Mouse (Mus musculus) heart, embryonic 12.5 days (tissue): ENCODE measurements around the gene 4930518I15Rik. TPM values are rescaled to one million over a fixed set of nuclear protein-coding genes. Genes with fewer than 3 reads are reported as not detected.
A peak's percentile ranks its signal among the peaks of the same experiment; 100 is the strongest.
"Not testable (repeated sequence)": the region's sequence is repeated elsewhere in the genome, so short reads cannot be mapped to it uniquely, and the experiment has no call there.

Experiments
- ATAC-seq: fragments of 200-750 bp; cut with Nextera tagmentation; 2 replicates; pipeline ENCODE4 v1.8.0; 2017; ENCODE audit warnings: moderate TSS enrichment, moderate library complexity; ENCODE audit not compliant: insufficient number of reproducible peaks, low FRiP score
- H3K27ac ChIP-seq: fragments of 300-500 bp; sonication (generic); 2 replicates; pipeline ENCODE4 v1.5.1; 2016; ENCODE audit warnings: mild to moderate bottlenecking, moderate library complexity; ENCODE audit not compliant: poor library complexity, severe bottlenecking
- H3K27me3 ChIP-seq: fragments of 300-500 bp; sonication (generic); replicated peaks from 2 replicates; pipeline ENCODE4 v1.6.1; 2016; ENCODE audit warnings: mild to moderate bottlenecking, moderate library complexity
- H3K36me3 ChIP-seq: fragments of 300-500 bp; sonication (generic); 2 replicates; pipeline ENCODE4 v1.6.1; 2016; ENCODE audit warnings: mild to moderate bottlenecking, moderate library complexity
- H3K4me1 ChIP-seq: fragments of 300-500 bp; sonication (generic); replicated peaks from 2 replicates; pipeline ENCODE4 v1.6.1; 2016; ENCODE audit warnings: mild to moderate bottlenecking
- H3K4me2 ChIP-seq: fragments of 300-500 bp; sonication (generic); 2 replicates; pipeline ENCODE4 v1.6.1; 2016; ENCODE audit warnings: mild to moderate bottlenecking, moderate library complexity
- H3K4me3 ChIP-seq: fragments of 300-500 bp; sonication (generic); 2 replicates; pipeline ENCODE4 v1.5.1; 2016; ENCODE audit warnings: mild to moderate bottlenecking
- H3K9ac ChIP-seq: fragments of 300-500 bp; sonication (generic); 2 replicates; pipeline ENCODE4 v1.6.1; 2016; ENCODE audit warnings: mild to moderate bottlenecking, moderate library complexity
- H3K9me3 ChIP-seq: fragments of 300-500 bp; sonication (generic); replicated peaks from 2 replicates; pipeline ENCODE4 v1.6.1; 2016; ENCODE audit warnings: mild to moderate bottlenecking, moderate library complexity
- WGBS: fragments of 180-500 bp; shearing (Covaris S2); methylation state at CpG from one replicate; pipeline ENCODE4 v1.1.7; 2016; 5-methylcytosine and 5-hydroxymethylcytosine counted together
- polyA plus RNA-seq: library from polyadenylated mRNA; unstranded; fragments of >200 nt; fragmentation: Nextera tagmentation; extraction: Ambion mirVana; gene quantifications from 2 replicates; pipeline ENCODE4 v1.2.1, GENCODE M21; 2016

4930518I15Rik gene
- polyA plus RNA-seq = 3.5 and 4.5 TPM in 2 replicates

- no peaks in the 10 kb centered on the region for H3K9me3 ChIP-seq
- H3K9ac ChIP-seq = no peak within 1 kb of the TSS
- H3K36me3 ChIP-seq = peaks cover 26% of the 10 kb centered on the region
- no peaks in the 10 kb centered on the region for H3K27me3 ChIP-seq
- H3K4me2 ChIP-seq = peak within 1 kb of the TSS; percentile 47
- peak within 1 kb of the TSS; percentile 48 for H3K27ac ChIP-seq
- peaks cover 28% of the 10 kb centered on the region for H3K4me1 ChIP-seq
- no peak for ATAC-seq
- 84% methylated on average over 2 of the region's 2 CpGs for WGBS
- peak within 1 kb of the TSS; percentile 7; the same call in 1 of the 2 replicates for H3K4me3 ChIP-seq
Measured at GRCm38 (mm10) chr2:156857835-156858234, at the start of gene 4930518I15Rik. TSS of gene 4930518I15Rik (minus strand) at chr2:156857946.

GRCm38 (mm10) chr2:156905931-156906330 lies 48.2 kb upstream of the 4930518I15Rik start:
- not testable (repeated sequence) for ATAC-seq, H3K4me3 ChIP-seq, H3K4me1 ChIP-seq, H3K9ac ChIP-seq, H3K4me2 ChIP-seq, H3K27me3 ChIP-seq, H3K27ac ChIP-seq, H3K36me3 ChIP-seq, H3K9me3 ChIP-seq
- 26% methylated on average over 4 of the region's 4 CpGs for WGBS

DNA sequence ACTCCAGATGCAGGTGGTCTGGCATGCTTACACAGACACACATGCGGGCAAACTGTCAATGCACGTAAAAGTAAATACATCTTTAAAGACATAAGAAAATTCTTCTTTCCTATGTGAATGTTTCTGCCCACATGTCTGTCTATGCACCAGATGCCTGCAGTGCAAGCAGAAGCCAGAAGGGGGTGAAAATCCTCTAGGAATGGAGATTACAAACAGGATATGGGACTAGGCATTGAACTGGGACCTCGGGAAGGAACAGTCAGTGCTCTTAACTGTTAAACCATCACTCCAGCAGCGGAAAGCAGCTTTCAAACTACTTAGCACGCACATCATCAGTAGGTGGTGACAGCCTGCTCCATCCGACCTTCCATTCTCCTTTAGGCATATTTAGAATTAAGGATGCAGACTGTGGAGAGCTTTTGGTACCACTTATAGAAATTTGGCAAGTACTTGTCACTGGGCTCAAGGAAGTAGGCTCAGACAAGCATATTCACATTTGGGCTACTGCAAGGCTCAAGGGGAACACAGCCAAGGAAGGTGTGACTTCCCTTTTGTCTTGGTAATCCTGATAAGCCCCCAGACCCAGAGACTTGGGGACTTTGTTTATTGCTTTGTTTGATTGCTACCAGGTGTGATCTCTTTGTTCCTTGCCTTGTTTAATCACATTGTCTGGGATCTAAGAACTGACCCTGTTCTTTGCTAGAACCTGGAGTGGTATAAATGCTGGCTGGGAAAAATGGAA lies 47.4 kb upstream of the 4930518I15Rik start:
- no peak for ATAC-seq
- H3K4me1 ChIP-seq = no peaks in the 10 kb centered on the region
- WGBS = 17% methylated on average over 6 of the region's 6 CpGs

GRCm38 (mm10) chr2:156903367-156903766 lies 45.6 kb upstream of the 4930518I15Rik start:
- WGBS = 33% methylated on average over 2 of the region's 2 CpGs
- Histone ChIP-seq H3K9ac (no peak overlapping the region), H3K27me3 (no peaks in the 10 kb centered on the region), H3K36me3 (no peaks in the 10 kb centered on the region), H3K4me3 (no peak overlapping the region), H3K4me2 (no peak overlapping the region), H3K27ac (no peak overlapping the region), H3K9me3 (no peaks in the 10 kb centered on the region), H3K4me1 (peaks cover 5% of the 10 kb centered on the region)
- ATAC-seq = no peak

More for the DNA sequence above, 47.4 kb upstream of the 4930518I15Rik start:
- Histone ChIP-seq H3K9me3 (no peaks in the 10 kb centered on the region), H3K4me3 (no peak overlapping the region), H3K36me3 (no peaks in the 10 kb centered on the region), H3K4me2 (no peak overlapping the region), H3K9ac (no peak overlapping the region), H3K27me3 (no peaks in the 10 kb centered on the region), H3K27ac (no peak overlapping the region)

DNA sequence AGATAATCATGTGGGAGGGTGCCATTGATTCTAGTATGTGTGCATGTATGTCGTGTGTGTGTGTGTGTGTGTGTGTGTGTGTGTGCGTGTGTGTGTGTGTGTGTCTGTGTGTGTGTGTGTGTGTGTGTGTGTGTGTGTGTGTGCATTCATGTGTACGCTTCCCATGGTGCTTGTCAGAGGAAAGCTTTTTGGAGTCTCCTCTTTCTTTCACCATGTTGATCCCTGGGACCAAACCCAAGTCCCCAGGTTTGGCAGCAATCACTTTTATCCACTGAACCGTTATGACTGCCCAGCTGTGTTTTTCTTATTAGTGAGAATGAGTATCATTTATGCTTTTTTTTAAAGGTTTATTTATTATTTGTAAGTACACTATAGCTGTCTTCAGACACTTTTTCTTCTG lies 44.7 kb upstream of the 4930518I15Rik start:
- H3K4me2 ChIP-seq, H3K9me3 ChIP-seq, H3K9ac ChIP-seq, H3K27me3 ChIP-seq, ATAC-seq, H3K27ac ChIP-seq, H3K4me3 ChIP-seq, H3K36me3 ChIP-seq: not testable (repeated sequence)
- peaks cover 13% of the 10 kb centered on the region for H3K4me1 ChIP-seq
- WGBS = 83% methylated on average over 3 of the region's 4 CpGs

DNA sequence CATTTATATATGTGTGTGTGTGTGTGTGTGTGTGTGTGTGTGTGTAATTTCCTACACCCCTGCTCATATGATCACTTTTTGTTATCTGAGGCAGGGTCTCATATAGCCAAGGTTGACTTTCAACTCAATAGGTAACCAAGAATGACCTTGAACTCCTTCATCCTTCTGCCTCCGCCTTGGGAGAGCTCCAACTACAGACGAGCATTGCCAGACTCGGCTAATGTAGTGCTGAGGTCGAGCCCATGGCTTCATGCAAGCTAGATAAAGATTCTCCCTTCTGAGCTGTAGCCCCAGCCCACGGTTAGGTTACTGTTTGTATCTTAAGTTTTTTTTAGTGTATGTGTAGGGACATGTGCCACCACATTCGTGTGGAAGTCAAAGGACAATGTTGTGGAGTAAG lies 44.1 kb upstream of the 4930518I15Rik start:
- 55% methylated on average over 6 of the region's 6 CpGs for WGBS
- no peak for ATAC-seq
- Histone ChIP-seq H3K36me3 (no peaks in the 10 kb centered on the region), H3K9me3 (no peaks in the 10 kb centered on the region), H3K9ac (no peak overlapping the region), H3K4me2 (no peak overlapping the region), H3K4me1 (peaks cover 14% of the 10 kb centered on the region), H3K27ac (no peak overlapping the region), H3K27me3 (no peaks in the 10 kb centered on the region), H3K4me3 (no peak overlapping the region)

DNA sequence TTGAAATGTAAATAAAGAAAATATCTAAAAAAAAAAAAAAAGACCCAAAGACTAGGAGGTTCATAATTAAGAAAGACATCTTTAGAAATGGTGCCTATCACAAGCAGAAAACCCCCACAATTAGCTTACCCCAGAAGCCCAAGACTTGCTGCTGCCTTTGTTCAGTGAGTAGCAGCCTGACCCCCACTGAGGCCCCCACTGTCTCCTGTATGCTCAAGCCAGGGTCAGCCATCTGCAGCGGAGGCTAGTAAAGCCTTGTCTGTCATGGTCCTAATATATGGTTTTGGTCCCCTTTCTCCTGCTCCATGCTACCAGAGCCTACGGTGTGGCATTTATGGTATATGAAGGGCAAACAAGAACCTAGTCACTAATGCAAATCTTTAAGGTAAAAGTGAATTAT lies 43.6 kb upstream of the 4930518I15Rik start:
- H3K27me3 ChIP-seq = no peaks in the 10 kb centered on the region
- H3K9me3 ChIP-seq = no peaks in the 10 kb centered on the region
- no peak overlapping the region for H3K27ac ChIP-seq
- H3K9ac ChIP-seq = no peak overlapping the region
- H3K36me3 ChIP-seq = no peaks in the 10 kb centered on the region
- H3K4me2 ChIP-seq = no peak overlapping the region
- no peak overlapping the region for H3K4me3 ChIP-seq
- WGBS = 81% methylated on average over 2 of the region's 2 CpGs
- H3K4me1 ChIP-seq = peaks cover 16% of the 10 kb centered on the region
- no peak for ATAC-seq

GRCm38 (mm10) chr2:156899184-156899583 lies 41.4 kb upstream of the 4930518I15Rik start:
- H3K9ac ChIP-seq = no peak overlapping the region
- H3K4me1 ChIP-seq = peaks cover 20% of the 10 kb centered on the region
- H3K9me3 ChIP-seq = no peaks in the 10 kb centered on the region
- H3K4me3 ChIP-seq = no peak overlapping the region
- H3K27me3 ChIP-seq = no peaks in the 10 kb centered on the region
- no peak overlapping the region for H3K27ac ChIP-seq
- ATAC-seq = no peak
- WGBS = 42% methylated on average over 4 of the region's 4 CpGs
- no peaks in the 10 kb centered on the region for H3K36me3 ChIP-seq
- no peak overlapping the region for H3K4me2 ChIP-seq

DNA sequence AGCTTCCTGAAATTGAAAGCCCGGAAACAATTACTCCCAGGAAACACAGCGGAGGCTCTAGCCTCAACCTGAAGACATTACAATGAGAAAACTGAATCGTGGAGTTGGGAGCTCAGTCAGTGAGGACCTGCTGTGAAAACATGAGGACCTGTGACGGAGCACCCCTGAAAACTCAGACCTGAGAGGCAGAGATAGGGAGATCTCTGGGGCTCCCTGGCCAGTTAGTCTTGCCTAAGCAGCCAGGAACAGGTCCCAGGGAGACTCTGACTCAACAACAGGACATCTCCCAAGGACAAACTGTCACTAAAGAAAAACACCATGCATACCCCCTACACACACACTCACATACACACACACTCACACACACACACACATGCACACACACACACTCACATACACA lies 40.6 kb upstream of the 4930518I15Rik start:
- H3K9me3 ChIP-seq = no peaks in the 10 kb centered on the region
- no peak overlapping the region for H3K4me3 ChIP-seq
- H3K36me3 ChIP-seq = no peaks in the 10 kb centered on the region
- H3K4me2 ChIP-seq = no peak overlapping the region
- no peaks in the 10 kb centered on the region for H3K27me3 ChIP-seq
- H3K9ac ChIP-seq = no peak overlapping the region
- no peak overlapping the region for H3K27ac ChIP-seq
- ATAC-seq = no peak
- WGBS = 37% methylated on average over 4 of the region's 4 CpGs
- peaks cover 20% of the 10 kb centered on the region for H3K4me1 ChIP-seq

GRCm38 (mm10) chr2:156897034-156897433 lies 39.3 kb upstream of the 4930518I15Rik start:
- Histone ChIP-seq H3K27ac (no peak overlapping the region), H3K4me2 (no peak overlapping the region), H3K36me3 (no peaks in the 10 kb centered on the region), H3K9ac (no peak overlapping the region), H3K4me3 (no peak overlapping the region), H3K9me3 (no peaks in the 10 kb centered on the region), H3K4me1 (peaks cover 20% of the 10 kb centered on the region), H3K27me3 (no peaks in the 10 kb centered on the region)
- ATAC-seq = no peak
- 82% methylated on average over 9 of the region's 9 CpGs for WGBS

DNA sequence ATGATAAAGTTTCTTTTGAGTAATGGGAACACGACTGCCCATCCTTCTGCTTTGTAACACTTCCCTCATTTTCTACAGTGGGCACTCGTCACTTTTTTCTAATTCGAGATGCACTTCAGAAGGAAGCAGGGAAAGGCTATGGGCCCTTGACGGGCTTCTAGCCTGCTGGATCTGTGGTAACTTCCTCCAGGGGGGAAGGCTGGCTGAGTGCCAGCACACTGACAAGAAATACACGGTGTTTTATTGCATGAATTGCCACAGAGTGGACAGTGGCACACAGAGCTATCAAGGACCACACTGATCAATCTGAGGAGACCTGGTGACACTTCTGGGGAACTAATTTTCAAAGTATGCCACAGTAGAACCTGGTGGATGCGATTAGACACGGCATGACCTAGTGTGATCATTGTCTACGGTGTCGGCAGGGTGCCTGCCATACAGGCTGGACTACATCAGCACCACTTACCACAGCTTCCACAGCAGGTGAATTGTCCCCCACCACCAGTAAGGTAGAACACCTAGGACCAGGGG lies 38.7 kb upstream of the 4930518I15Rik start:
- Histone ChIP-seq H3K27ac (no peak overlapping the region), H3K4me2 (no peak overlapping the region), H3K9me3 (no peaks in the 10 kb centered on the region), H3K4me1 (peaks cover 20% of the 10 kb centered on the region), H3K36me3 (no peaks in the 10 kb centered on the region), H3K4me3 (no peak overlapping the region), H3K9ac (no peak overlapping the region), H3K27me3 (no peaks in the 10 kb centered on the region)
- WGBS = 63% methylated on average over 9 of the region's 9 CpGs
- no peak for ATAC-seq
